31 mouse cellular contexts compared by ENCODE assay signal in genomic region chr14:55162168-55162567, GRCm38 (mm10). TPM values are rescaled to one million over a fixed set of nuclear protein-coding genes. Genes with fewer than 3 reads are reported as not detected.
A peak's percentile ranks its signal among the peaks of the same experiment; 100 is the strongest.
DNase-seq lines count a peak whose midpoint lies in the region; ATAC-seq and TF ChIP-seq lines count a peak whose summit lies in the region.
"Had no signal": no experiment of that assay in that cellular context is flagged by ENCODE, and none has a peak within 500 bp of the region (broad histone marks: within the 10 kb centered on the region; RNA-seq: fewer than 3 reads in every experiment).

No protein-coding gene starts in this region.

- no peaks in the 10 kb centered on the region for H3K9me3 ChIP-seq in forebrain, embryonic 11.5 days (ENCODE audit: control insufficient read depth, low read length)
- no peaks in the 10 kb centered on the region for H3K9me3 ChIP-seq in forebrain, embryonic 16.5 days (ENCODE audit: control insufficient read depth, low read length)
- no peaks in the 10 kb centered on the region for H3K9me3 ChIP-seq in stomach, embryonic 16.5 days (replicated peaks; ENCODE audit: control insufficient read depth, low read length)
- H3K9me3 ChIP-seq: embryonic facial prominence, embryonic 12.5 days; embryonic facial prominence, embryonic 15.5 days; forebrain, embryonic 12.5 days; forebrain, embryonic 15.5 days; G1E; heart, embryonic 10.5 days; heart, embryonic 13.5 days; hindbrain, embryonic 12.5 days; hindbrain, embryonic 15.5 days had no signal

- TF ChIP-seq POLR2A in small intestine, adult 2 months (IDR thresholded peaks at IDR 0.05; ENCODE audit: low read depth, low read length) = no peak

- no peaks in the 10 kb centered on the region for H3K4me1 ChIP-seq in forebrain, embryonic 11.5 days (replicated peaks; ENCODE audit: control insufficient read depth, insufficient read depth, low read length)
- peaks cover 4% of the 10 kb centered on the region; the same call in 1 of the 2 replicates for H3K4me1 ChIP-seq in forebrain, embryonic 16.5 days (replicated peaks; ENCODE audit: control insufficient read depth, insufficient read depth, low read length)
- H3K4me1 ChIP-seq in small intestine, adult 2 months (ENCODE audit: control insufficient read depth, insufficient read depth, insufficient read length, low read length) = peaks cover 19% of the 10 kb centered on the region
- H3K4me1 ChIP-seq in stomach, embryonic 16.5 days (ENCODE audit: control insufficient read depth, insufficient read depth, low read length) = peaks cover 7% of the 10 kb centered on the region
- H3K4me1 ChIP-seq: hindbrain, embryonic 12.5 days had no signal

- 78% methylated on average over 4 of the region's 4 CpGs for WGBS in forebrain, embryonic 11.5 days
- WGBS in forebrain, embryonic 16.5 days = 84% methylated on average over 4 of the region's 4 CpGs
- WGBS in small intestine, adult 2 months = 29% methylated on average over 4 of the region's 4 CpGs
- 56% methylated on average over 4 of the region's 4 CpGs for WGBS in stomach, embryonic 16.5 days

- no peaks in the 10 kb centered on the region for H3K36me3 ChIP-seq in forebrain, embryonic 11.5 days (ENCODE audit: control insufficient read depth, insufficient read depth, low read length)
- H3K36me3 ChIP-seq in forebrain, embryonic 16.5 days (ENCODE audit: control insufficient read depth, insufficient read depth) = no peaks in the 10 kb centered on the region
- no peaks in the 10 kb centered on the region for H3K36me3 ChIP-seq in small intestine, adult 2 months (ENCODE audit: control insufficient read depth, insufficient read depth, low read length)
- H3K36me3 ChIP-seq in stomach, embryonic 16.5 days (ENCODE audit: control insufficient read depth, insufficient read depth, low read length) = no peaks in the 10 kb centered on the region
- H3K36me3 ChIP-seq: embryonic facial prominence, embryonic 12.5 days; embryonic facial prominence, embryonic 15.5 days; forebrain, embryonic 12.5 days; forebrain, embryonic 15.5 days; G1E; heart, embryonic 10.5 days; heart, embryonic 13.5 days; hindbrain, embryonic 12.5 days; hindbrain, embryonic 15.5 days had no signal

- no peak overlapping the region for H3K9ac ChIP-seq in forebrain, embryonic 11.5 days (ENCODE audit: low read length)
- H3K9ac ChIP-seq in forebrain, embryonic 16.5 days (replicated peaks; ENCODE audit: low read depth, low read length) = no peak overlapping the region
- no peak overlapping the region for H3K9ac ChIP-seq in stomach, embryonic 16.5 days (ENCODE audit: low read length)
- H3K9ac ChIP-seq: embryonic facial prominence, embryonic 12.5 days; embryonic facial prominence, embryonic 15.5 days; forebrain, embryonic 12.5 days; forebrain, embryonic 15.5 days; heart, embryonic 13.5 days; hindbrain, embryonic 12.5 days; hindbrain, embryonic 15.5 days had no signal

- H3K4me3 ChIP-seq in forebrain, embryonic 11.5 days (ENCODE audit: low read depth, low read length) = no peak overlapping the region
- no peak overlapping the region for H3K4me3 ChIP-seq in forebrain, embryonic 16.5 days (replicated peaks; ENCODE audit: low read length)
- no peak overlapping the region for H3K4me3 ChIP-seq in small intestine, adult 2 months (ENCODE audit: low read depth, low read length)
- H3K4me3 ChIP-seq in stomach, embryonic 16.5 days (replicated peaks; ENCODE audit: low read length) = no peak overlapping the region
- H3K4me3 ChIP-seq: embryonic facial prominence, embryonic 12.5 days; embryonic facial prominence, embryonic 15.5 days; forebrain, embryonic 12.5 days; forebrain, embryonic 15.5 days; heart, adult 2 months; heart, embryonic 10.5 days; heart, embryonic 13.5 days; hindbrain, embryonic 12.5 days; hindbrain, embryonic 15.5 days had no signal

- no peak overlapping the region for H3K4me2 ChIP-seq in forebrain, embryonic 11.5 days (ENCODE audit: low read depth, low read length, severe bottlenecking)
- no peak overlapping the region for H3K4me2 ChIP-seq in forebrain, embryonic 16.5 days (ENCODE audit: low read length)
- H3K4me2 ChIP-seq in stomach, embryonic 16.5 days (ENCODE audit: low read depth, low read length) = no peak overlapping the region
- H3K4me2 ChIP-seq: embryonic facial prominence, embryonic 12.5 days; embryonic facial prominence, embryonic 15.5 days; forebrain, embryonic 12.5 days; forebrain, embryonic 15.5 days; heart, embryonic 13.5 days; hindbrain, embryonic 12.5 days; hindbrain, embryonic 15.5 days had no signal

- DNase-seq in forebrain, embryonic 11.5 days (ENCODE audit: low spot score) = peak; percentile 33
- no peak for DNase-seq in retina, embryonic 14.5 days (ENCODE audit: low spot score)
- DNase-seq in urinary bladder, postnatal 14 days (ENCODE audit: low spot score) = no peak
- no peak for DNase-seq in adrenal gland, postnatal 14 days
- DNase-seq: adrenal gland, adult 2 months; adrenal gland, postnatal 25 days; cerebellum, adult 18-20 months; cerebellum, adult 9-10 months; cerebellum, postnatal 14 days; gastrocnemius, postnatal 10 days; gastrocnemius, postnatal 36 days; heart, adult 2 months; heart, postnatal 14 days had no signal

- no peak for TF ChIP-seq CTCF in small intestine, adult 2 months (IDR thresholded peaks at IDR 0.05; ENCODE audit: extremely low read depth, insufficient read length, insufficient replicate concordance, low read depth, low read length)

- H3K27ac ChIP-seq in forebrain, embryonic 11.5 days (ENCODE audit: low read depth, low read length) = no peak overlapping the region
- no peak overlapping the region for H3K27ac ChIP-seq in forebrain, embryonic 16.5 days (ENCODE audit: low read length)
- peak overlapping the region; percentile 99 for H3K27ac ChIP-seq in small intestine, adult 2 months (ENCODE audit: insufficient read depth, low read depth, low read length)
- peak overlapping the region; percentile 71; the same call in 1 of the 2 replicates for H3K27ac ChIP-seq in stomach, embryonic 16.5 days (ENCODE audit: low read length)
- H3K27ac ChIP-seq: embryonic facial prominence, embryonic 12.5 days; embryonic facial prominence, embryonic 15.5 days; forebrain, embryonic 12.5 days; forebrain, embryonic 15.5 days; heart, adult 2 months; heart, embryonic 10.5 days; heart, embryonic 13.5 days; hindbrain, embryonic 12.5 days; hindbrain, embryonic 15.5 days had no signal

- no peak for ATAC-seq in forebrain, embryonic 11.5 days (replicated peaks; ENCODE audit: low FRiP score)
- no peak for ATAC-seq in forebrain, embryonic 16.5 days
- peak; percentile 86 for ATAC-seq in stomach, embryonic 16.5 days (ENCODE audit: insufficient read depth, low FRiP score)
- ATAC-seq in cerebellum, adult (ENCODE audit: insufficient number of reproducible peaks, low FRiP score, low TSS enrichment) = no peak

- H3K27me3 ChIP-seq in forebrain, embryonic 11.5 days (ENCODE audit: control insufficient read depth, insufficient read depth, low read length) = no peaks in the 10 kb centered on the region
- no peaks in the 10 kb centered on the region for H3K27me3 ChIP-seq in forebrain, embryonic 16.5 days (replicated peaks; ENCODE audit: control insufficient read depth, insufficient read depth, low read length)
- no peaks in the 10 kb centered on the region for H3K27me3 ChIP-seq in small intestine, adult 2 months (ENCODE audit: control insufficient read depth, insufficient read depth, low read length)
- H3K27me3 ChIP-seq in stomach, embryonic 16.5 days (ENCODE audit: control insufficient read depth, insufficient read depth, low read length) = no peaks in the 10 kb centered on the region
- H3K27me3 ChIP-seq: embryonic facial prominence, embryonic 12.5 days; embryonic facial prominence, embryonic 15.5 days; forebrain, embryonic 15.5 days; hindbrain, embryonic 12.5 days; hindbrain, embryonic 15.5 days had no signal

RNA-seq across cellular contexts. Expression of gene Jph4, which starts 45.4 kb away (rescaled TPM):
- 2.9 and 3.7 TPM in 2 replicates for polyA plus RNA-seq in forebrain, embryonic 11.5 days (2014; fragmentation: Nextera tagmentation; extraction: Ambion mirVana)
- 33.6 and 45.1 TPM in 2 replicates for polyA plus RNA-seq in forebrain, embryonic 16.5 days (2015; fragmentation: Nextera tagmentation; extraction: Ambion mirVana)
- 0.65 and 0.72 TPM in 2 replicates for polyA plus RNA-seq in small intestine, adult 2 months (2012; rRNA removed)
- polyA plus RNA-seq in stomach, embryonic 16.5 days (2015; fragmentation: Nextera tagmentation; extraction: Ambion mirVana) = 1.1 and 1.2 TPM in 2 replicates
- total RNA-seq in adrenal gland, postnatal 14 days (2021) = 3.3 and 5.9 TPM in 2 replicates
- total RNA-seq: CH12.LX; granulocyte monocyte progenitor cell, adult 5-6 weeks; hematopoietic stem cell, adult 5-6 weeks had no signal
- polyA plus RNA-seq: G1E had no signal

RNA-seq across cellular contexts. Expression of gene Ap1g2, which starts 55.8 kb away (rescaled TPM):
- 13.9 and 14.8 TPM in 2 replicates for polyA plus RNA-seq in forebrain, embryonic 11.5 days (2014; fragmentation: Nextera tagmentation; extraction: Ambion mirVana)
- 13.3 and 16.5 TPM in 2 replicates for polyA plus RNA-seq in forebrain, embryonic 16.5 days (2015; fragmentation: Nextera tagmentation; extraction: Ambion mirVana)
- polyA plus RNA-seq in small intestine, adult 2 months (2012; rRNA removed) = 48.4 and 80.7 TPM in 2 replicates
- 46.2 and 54.8 TPM in 2 replicates for polyA plus RNA-seq in stomach, embryonic 16.5 days (2015; fragmentation: Nextera tagmentation; extraction: Ambion mirVana)
- total RNA-seq in adrenal gland, postnatal 14 days (2021) = 26.6 and 36.1 TPM in 2 replicates

RNA-seq across cellular contexts. Expression of gene Dhrs2, which starts 59.6 kb away (rescaled TPM):
- not detected in 2 replicates for polyA plus RNA-seq in forebrain, embryonic 11.5 days (2014; fragmentation: Nextera tagmentation; extraction: Ambion mirVana)
- polyA plus RNA-seq in forebrain, embryonic 16.5 days (2015; fragmentation: Nextera tagmentation; extraction: Ambion mirVana) = 0.26 TPM in 1 of 2 replicates, not detected in the other
- not detected in 2 replicates for polyA plus RNA-seq in small intestine, adult 2 months (2012; rRNA removed)
- polyA plus RNA-seq in stomach, embryonic 16.5 days (2015; fragmentation: Nextera tagmentation; extraction: Ambion mirVana) = 0.22 TPM in 1 of 2 replicates, not detected in the other
- not detected in 2 replicates for total RNA-seq in adrenal gland, postnatal 14 days (2021)
- total RNA-seq: adrenal gland, adult 2 months; adrenal gland, postnatal 25 days; CH12.LX; G1E; gastrocnemius, adult 18-20 months; gastrocnemius, postnatal 10 days; gastrocnemius, postnatal 36 days; granulocyte monocyte progenitor cell, adult 5-6 weeks; heart, adult 2 months; heart, postnatal 14 days had no signal
- polyA plus RNA-seq: adrenal gland, adult 2 months; G1E; heart, embryonic 10.5 days; heart, embryonic 13.5 days; heart, embryonic 16.5 days had no signal

Comparison
In these comparisons a context has a peak if more than half of its experiments do, and no peak if none do; other contexts are left out.
1. H3K27ac ChIP-seq: peak in small intestine, adult 2 months (single experiment) and stomach, embryonic 16.5 days (single experiment); none in forebrain, embryonic 11.5 days (single experiment) and forebrain, embryonic 16.5 days (single experiment).